Mouse (Mus musculus) embryonic facial prominence, embryonic 14.5 days (tissue): ENCODE results near the gene Plin3. TPM values are rescaled to one million over a fixed set of nuclear protein-coding genes. Genes with fewer than 3 reads are reported as not detected.

Experiments
- ATAC-seq: fragments of 200-750 bp; cut with Nextera tagmentation; 2 replicates; pipeline ENCODE4 v1.8.0; 2017; ENCODE audit warnings: low read depth, moderate number of reproducible peaks, moderate TSS enrichment
- DNase-seq: peaks from one replicate; pipeline ENCODE4 v3.0.0-alpha.2; 2015; ENCODE audit warnings: low spot score
- H3K27ac ChIP-seq: fragments of 300-500 bp; sonication (generic); replicated peaks from 2 replicates; pipeline ENCODE4 v1.5.1; 2014; ENCODE audit warnings: low read depth, mild to moderate bottlenecking, low read length, moderate library complexity
- H3K27me3 ChIP-seq: fragments of 300-500 bp; sonication (generic); replicated peaks from 2 replicates; pipeline ENCODE4 v1.6.1; 2014; ENCODE audit warnings: low read length; ENCODE audit not compliant: control insufficient read depth, insufficient read depth
- H3K36me3 ChIP-seq: fragments of 300-500 bp; sonication (generic); 2 replicates; pipeline ENCODE4 v1.6.1; 2014; ENCODE audit warnings: low read length, mixed read lengths; ENCODE audit not compliant: control insufficient read depth, insufficient read depth
- H3K4me1 ChIP-seq: fragments of 300-500 bp; sonication (generic); 2 replicates; pipeline ENCODE4 v1.6.1; 2014; ENCODE audit warnings: antibody characterized with exemption, low read length; ENCODE audit not compliant: control insufficient read depth, insufficient read depth
- H3K4me2 ChIP-seq: fragments of 300-500 bp; sonication (generic); 2 replicates; pipeline ENCODE4 v1.6.1; 2014; ENCODE audit warnings: low read depth, mild to moderate bottlenecking, low read length, moderate library complexity, mixed read lengths
- H3K4me3 ChIP-seq: fragments of 300-500 bp; sonication (generic); 2 replicates; pipeline ENCODE4 v1.5.1; 2014; ENCODE audit warnings: low read depth, mild to moderate bottlenecking, low read length
- H3K9ac ChIP-seq: fragments of 300-500 bp; sonication (generic); 2 replicates; pipeline ENCODE4 v1.6.1; 2014; ENCODE audit warnings: low read depth, mild to moderate bottlenecking, low read length, moderate library complexity, mixed read lengths
- H3K9me3 ChIP-seq: fragments of 300-500 bp; sonication (generic); 2 replicates; pipeline ENCODE4 v1.6.1; 2016; ENCODE audit warnings: low read length; ENCODE audit not compliant: control insufficient read depth
- WGBS: fragments of 180-500 bp; shearing (Covaris S2); extraction: QIAGEN DNeasy Blood & Tissue Kit; methylation state at CpG from one replicate; pipeline ENCODE4 v1.1.7; 2014; 5-methylcytosine and 5-hydroxymethylcytosine counted together
- polyA plus RNA-seq: library from polyadenylated mRNA; unstranded; fragments of >200 nt; fragmentation: Nextera tagmentation; extraction: Ambion mirVana; gene quantifications from 2 replicates; pipeline ENCODE4 v1.2.1, GENCODE M21; 2014

Gene Plin3
- polyA plus RNA-seq, 1 experiment from 2014 or later, result 76.9 TPM

DNA sequence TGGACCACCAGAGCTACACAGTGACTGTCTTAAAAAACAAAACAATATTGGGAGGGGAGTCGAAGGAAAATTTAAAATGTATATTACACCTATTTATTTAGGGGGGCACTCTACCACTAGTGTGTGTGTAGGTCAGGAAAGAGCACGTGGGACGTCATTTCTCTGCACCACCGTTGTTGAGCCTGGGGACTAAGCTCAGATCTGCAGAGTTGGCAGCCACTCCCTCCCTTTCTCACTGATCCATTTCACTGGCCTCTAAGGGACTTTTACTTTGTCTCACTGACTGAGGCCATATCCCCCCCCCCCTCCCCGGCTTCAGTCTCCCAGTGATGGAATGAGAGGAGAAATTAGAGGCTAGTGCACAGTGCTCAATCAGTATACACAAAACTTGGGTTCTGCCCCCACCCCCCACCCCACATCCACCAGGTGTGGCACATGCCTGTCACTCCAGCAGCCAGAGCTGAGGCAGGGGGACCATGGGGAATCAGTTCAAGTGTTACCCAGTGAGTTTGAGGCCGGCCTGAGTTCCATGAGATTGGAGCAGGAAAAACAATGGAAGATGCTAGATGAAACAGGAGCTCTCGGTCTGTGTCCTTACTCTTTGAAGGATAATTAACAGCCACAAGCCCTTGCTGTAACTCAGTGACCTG lies 722 bp downstream of the Plin3 start:
- Histone ChIP-seq H3K9ac (peak overlapping the region; percentile 61), H3K36me3 (peaks cover 3% of the 10 kb centered on the region; the same call in 1 of the 2 replicates), H3K27me3 (no peaks in the 10 kb centered on the region), H3K4me3 (no peak overlapping the region), H3K9me3 (no peaks in the 10 kb centered on the region), H3K4me1 (peaks cover 28% of the 10 kb centered on the region), H3K27ac (peak overlapping the region; percentile 97), H3K4me2 (peak overlapping the region; percentile 58; the same call in 1 of the 2 replicates)
- ATAC-seq (no peak), DNase-seq (no peak)
- WGBS, result 70% methylated on average over 7 of the region's 7 CpGs

DNA sequence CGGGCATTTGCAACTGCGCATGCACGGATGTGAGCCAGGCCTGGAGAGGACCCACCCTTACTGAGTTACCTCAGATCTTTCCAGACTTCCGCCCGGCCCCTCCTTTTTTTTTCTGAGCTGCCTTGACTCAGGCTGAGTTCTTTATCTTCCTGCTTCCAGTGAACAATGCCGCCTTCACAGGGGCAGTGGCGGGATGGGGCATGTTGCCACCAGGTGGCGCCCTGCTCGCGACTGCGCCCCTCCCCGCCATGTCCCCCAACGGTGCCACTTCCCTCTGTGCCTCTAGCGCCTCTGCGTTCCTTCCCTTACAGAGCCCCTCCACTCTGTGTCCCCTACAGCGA lies 1.5 kb downstream of the Plin3 start:
- Histone ChIP-seq H3K9me3 (no peaks in the 10 kb centered on the region), H3K27ac (peak overlapping the region; percentile 97), H3K27me3 (no peaks in the 10 kb centered on the region), H3K9ac (peak overlapping the region; percentile 70), H3K4me2 (peak overlapping the region; percentile 58), H3K36me3 (peaks cover 11% of the 10 kb centered on the region), H3K4me1 (peaks cover 28% of the 10 kb centered on the region), H3K4me3 (peak overlapping the region; percentile 58)
- DNase-seq, result peak; percentile 97
- peak; percentile 90 for ATAC-seq
- WGBS, result 1% methylated on average over 16 of the region's 16 CpGs

- H3K4me2 ChIP-seq, result peak overlapping the region; percentile 58
- peaks cover 28% of the 10 kb centered on the region for H3K4me1 ChIP-seq
- peaks cover 16% of the 10 kb centered on the region for H3K36me3 ChIP-seq
- 3% methylated on average over 17 of the region's 17 CpGs for whole genome bisulfite sequencing
- H3K9me3 ChIP-seq, result no peaks in the 10 kb centered on the region
- H3K9ac ChIP-seq, result peak overlapping the region; percentile 70
- no peaks in the 10 kb centered on the region for H3K27me3 ChIP-seq
- H3K4me3 ChIP-seq, result peak overlapping the region; percentile 58
- peak; percentile 87 for ATAC-seq
- H3K27ac ChIP-seq, result peak overlapping the region; percentile 97
- peak; percentile 96 for DNase-seq
These were observed 2.1 kb downstream of the Plin3 start for GRCm38 (mm10) chr17:56290388-56291170.

- H3K4me1 ChIP-seq, result peaks cover 28% of the 10 kb centered on the region
- H3K9ac ChIP-seq, result peak overlapping the region; percentile 70
- H3K9me3 ChIP-seq, result no peaks in the 10 kb centered on the region
- H3K36me3 ChIP-seq, result peaks cover 26% of the 10 kb centered on the region
- peak; percentile 89 for DNase-seq
- H3K27me3 ChIP-seq, result no peaks in the 10 kb centered on the region
- peak overlapping the region; percentile 58 for H3K4me2 ChIP-seq
- under 1% methylated on average over 23 of the region's 23 CpGs for WGBS
- H3K4me3 ChIP-seq, result peak overlapping the region; percentile 58
- ATAC-seq, result peak; percentile 10
- peak overlapping the region; percentile 97 for H3K27ac ChIP-seq
These were observed 3.0 kb downstream of the Plin3 start for GRCm38 (mm10) chr17:56289371-56290331.

DNA sequence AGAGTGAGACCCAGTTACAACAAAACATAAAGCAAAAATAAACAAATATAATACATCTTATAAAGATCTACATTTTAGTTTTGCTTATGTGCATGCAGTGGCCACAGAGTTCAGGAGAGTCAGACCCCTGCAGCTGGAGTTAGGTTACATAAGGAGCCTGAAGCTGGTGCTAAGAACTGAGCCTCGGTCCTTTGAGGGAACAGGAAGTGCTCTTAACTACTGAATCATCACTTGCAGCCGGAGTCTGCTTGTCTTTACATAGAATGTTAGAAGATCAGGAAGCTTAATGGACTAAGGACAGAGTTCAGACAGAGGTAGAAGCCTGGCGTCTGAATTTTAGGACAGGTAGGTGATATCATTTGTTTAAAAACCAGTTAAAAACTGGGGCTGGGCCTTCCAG lies 3.8 kb downstream of the Plin3 start:
- peaks cover 34% of the 10 kb centered on the region for H3K36me3 ChIP-seq
- ATAC-seq (no peak), DNase-seq (no peak)
- H3K4me1 ChIP-seq, result peaks cover 28% of the 10 kb centered on the region
- no peaks in the 10 kb centered on the region for H3K9me3 ChIP-seq
- H3K9ac ChIP-seq, result peak overlapping the region; percentile 70
- 22% methylated on average over 3 of the region's 3 CpGs for WGBS
- peak overlapping the region; percentile 97 for H3K27ac ChIP-seq
- H3K4me2 ChIP-seq, result peak overlapping the region; percentile 58
- no peaks in the 10 kb centered on the region for H3K27me3 ChIP-seq
- peak overlapping the region; percentile 58 for H3K4me3 ChIP-seq

DNA sequence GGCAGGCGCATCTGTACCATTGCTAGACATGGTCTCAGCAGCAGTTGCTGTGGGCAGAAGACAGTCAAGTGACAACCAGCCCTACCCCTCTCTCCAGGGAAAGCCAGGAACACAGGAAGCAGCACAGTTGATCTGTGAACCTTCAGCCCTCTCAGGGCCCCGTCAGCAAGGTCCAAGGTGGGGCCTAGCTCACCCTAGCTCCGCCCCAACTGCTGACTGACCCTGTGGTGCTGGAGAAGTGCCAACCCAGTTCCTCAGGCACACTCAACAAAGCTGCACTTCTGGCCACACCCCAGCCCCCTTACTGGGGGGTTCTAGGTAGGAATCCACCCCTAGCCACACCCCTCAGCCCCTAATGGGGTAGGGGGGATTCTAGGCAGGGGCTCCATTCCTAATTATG lies 4.8 kb downstream of the Plin3 start:
- Histone ChIP-seq H3K4me3 (0 out of 2 replicates have a peak overlapping the region, but pooled peaks have one; percentile 10), H3K9me3 (no peaks in the 10 kb centered on the region), H3K27me3 (no peaks in the 10 kb centered on the region), H3K9ac (peak overlapping the region; percentile 34; the same call in 1 of the 2 replicates), H3K4me2 (peak overlapping the region; percentile 29; the same call in 1 of the 2 replicates), H3K36me3 (peaks cover 43% of the 10 kb centered on the region), H3K27ac (peak overlapping the region; percentile 56), H3K4me1 (peaks cover 28% of the 10 kb centered on the region)
- WGBS, result 68% methylated on average over 3 of the region's 3 CpGs
- ATAC-seq (no peak), DNase-seq (peak; percentile 55)

GRCm38 (mm10) chr17:56285995-56286394 lies 6.7 kb downstream of the Plin3 start:
- Histone ChIP-seq H3K27ac (no peak overlapping the region), H3K4me2 (no peak overlapping the region), H3K9me3 (no peaks in the 10 kb centered on the region), H3K9ac (no peak overlapping the region), H3K4me1 (peaks cover 21% of the 10 kb centered on the region), H3K27me3 (no peaks in the 10 kb centered on the region), H3K36me3 (peaks cover 58% of the 10 kb centered on the region), H3K4me3 (no peak overlapping the region)
- no peak for ATAC-seq
- DNase-seq, result no peak
- WGBS, result 94% methylated on average over 11 of the region's 11 CpGs

- H3K36me3 ChIP-seq, result peaks cover 82% of the 10 kb centered on the region
- 94% methylated on average over 8 of the region's 8 CpGs for WGBS
- no peak overlapping the region for H3K9ac ChIP-seq
These were observed 9.4 kb downstream of the Plin3 start for GRCm38 (mm10) chr17:56283316-56283715.

More at GRCm38 (mm10) chr17:56283316-56283715, 9.4 kb downstream of the Plin3 start:
- Histone ChIP-seq H3K4me1 (peaks cover 7% of the 10 kb centered on the region; the same call in 1 of the 2 replicates), H3K9me3 (no peaks in the 10 kb centered on the region), H3K4me2 (no peak overlapping the region), H3K27ac (no peak overlapping the region), H3K4me3 (no peak overlapping the region), H3K27me3 (no peaks in the 10 kb centered on the region)
- ATAC-seq, result no peak
- no peak for DNase-seq
